ENCODE assay signal across 14 mouse cellular contexts in genomic region chr15:86064850-86065229, GRCm38 (mm10). TPM values are rescaled to one million over a fixed set of nuclear protein-coding genes. Genes with fewer than 3 reads are reported as not detected.
DNase-seq lines count a peak whose midpoint lies in the region; ATAC-seq and TF ChIP-seq lines count a peak whose summit lies in the region.
"Had no signal": no experiment of that assay in that cellular context is flagged by ENCODE, and none has a peak within 500 bp of the region (broad histone marks: within the 10 kb centered on the region; RNA-seq: fewer than 3 reads in every experiment).

No protein-coding gene starts in this region.

- peak; percentile 10 for DNase-seq in cerebellum, adult 11-12 months
- DNase-seq in CD4-positive helper T cell, adult 2 months (ENCODE audit: low read depth, low spot score): peak; percentile 70
- no peak for DNase-seq in testis, postnatal 10 days (ENCODE audit: low spot score)
- DNase-seq in heart, postnatal 4 days: no peak
- DNase-seq in midbrain, postnatal 0 days (ENCODE audit: low spot score): no peak
- DNase-seq: cerebellum, adult 2 months; heart, postnatal 14 days; spleen, adult 18-20 months had no signal

- H3K4me3 ChIP-seq in intestine, embryonic 15.5 days (replicated peaks): no peak overlapping the region
- no peak overlapping the region for H3K4me3 ChIP-seq in midbrain, postnatal 0 days (ENCODE audit: low read depth, low read length)
- H3K4me3 ChIP-seq: embryonic facial prominence, embryonic 10.5 days; limb, embryonic 10.5 days had no signal

- H3K9ac ChIP-seq in intestine, embryonic 15.5 days: no peak overlapping the region
- H3K9ac ChIP-seq in midbrain, postnatal 0 days (replicated peaks; ENCODE audit: low read length, poor library complexity, severe bottlenecking): no peak overlapping the region

- no peak overlapping the region for H3K4me2 ChIP-seq in intestine, embryonic 15.5 days (replicated peaks)
- H3K4me2 ChIP-seq in midbrain, postnatal 0 days (ENCODE audit: low read depth, low read length, poor library complexity, severe bottlenecking): no peak overlapping the region

- no peak for ATAC-seq in cerebellum, adult (ENCODE audit: insufficient number of reproducible peaks, low FRiP score, low TSS enrichment)
- peak; percentile 44 for ATAC-seq in intestine, embryonic 15.5 days
- peak; percentile 35 for ATAC-seq in megakaryocyte-erythroid progenitor cell, adult 5-6 weeks (replicated peaks; ENCODE audit: low FRiP score, low TSS enrichment, poor library complexity, severe bottlenecking)
- no peak for ATAC-seq in midbrain, postnatal 0 days (ENCODE audit: low FRiP score)
- ATAC-seq: forebrain, embryonic 14.5 days had no signal

- TF ChIP-seq CTCF in midbrain, postnatal 0 days (IDR thresholded peaks at IDR 0.05): no peak

- peaks cover 46% of the 10 kb centered on the region for H3K4me1 ChIP-seq in intestine, embryonic 15.5 days (replicated peaks)
- peaks cover 20% of the 10 kb centered on the region for H3K4me1 ChIP-seq in midbrain, postnatal 0 days (ENCODE audit: insufficient read depth, low read length)

- no peaks in the 10 kb centered on the region for H3K36me3 ChIP-seq in intestine, embryonic 15.5 days
- H3K36me3 ChIP-seq in midbrain, postnatal 0 days (ENCODE audit: insufficient read depth, low read length): no peaks in the 10 kb centered on the region

- 80% methylated on average over 3 of the region's 3 CpGs for WGBS in intestine, embryonic 15.5 days
- 93% methylated on average over 3 of the region's 3 CpGs for WGBS in midbrain, postnatal 0 days

- no peaks in the 10 kb centered on the region for H3K27me3 ChIP-seq in intestine, embryonic 15.5 days (replicated peaks)
- no peaks in the 10 kb centered on the region for H3K27me3 ChIP-seq in midbrain, postnatal 0 days (ENCODE audit: insufficient read depth, low read length)

- H3K9me3 ChIP-seq in intestine, embryonic 15.5 days: no peaks in the 10 kb centered on the region
- H3K9me3 ChIP-seq in midbrain, postnatal 0 days (ENCODE audit: low read length): no peaks in the 10 kb centered on the region
- H3K9me3 ChIP-seq: embryonic facial prominence, embryonic 10.5 days; limb, embryonic 10.5 days had no signal

- no peak overlapping the region for H3K27ac ChIP-seq in intestine, embryonic 15.5 days
- H3K27ac ChIP-seq in midbrain, postnatal 0 days (ENCODE audit: low read depth, low read length): no peak overlapping the region
- H3K27ac ChIP-seq: embryonic facial prominence, embryonic 10.5 days; limb, embryonic 10.5 days had no signal

RNA-seq across cellular contexts. Expression of gene Gramd4, which starts 7.3 kb away (rescaled TPM):
- 12.4 and 13.6 TPM in 2 replicates for polyA plus RNA-seq in intestine, embryonic 15.5 days (2015; fragmentation: Nextera tagmentation; extraction: Ambion mirVana)
- 24.9 and 41.8 TPM in 2 replicates for total RNA-seq in megakaryocyte-erythroid progenitor cell, adult 5-6 weeks (2014; fragmentation: Nextera tagmentation)
- total RNA-seq in megakaryocyte-erythroid progenitor cell, adult 5-6 weeks (2017): 35.8 and 52.4 TPM in 2 replicates
- total RNA-seq in heart, postnatal 4 days (2021): 10 to 100 TPM; 30.1 to 33.6 TPM
- total RNA-seq in midbrain, postnatal 0 days (2014; rRNA removed): 43.4 and 47.6 TPM in 2 replicates
- polyA plus RNA-seq in midbrain, postnatal 0 days (2015; fragmentation: Nextera tagmentation; extraction: Ambion mirVana): 21.5 and 22.5 TPM in 2 replicates

RNA-seq across cellular contexts. Expression of gene Celsr1, which starts 31.3 kb away (rescaled TPM):
- polyA plus RNA-seq in intestine, embryonic 15.5 days (2015; fragmentation: Nextera tagmentation; extraction: Ambion mirVana): 1.1 TPM in 2 replicates
- 3.8 and 7.5 TPM in 2 replicates for total RNA-seq in megakaryocyte-erythroid progenitor cell, adult 5-6 weeks (2014; fragmentation: Nextera tagmentation)
- 1.3 and 9.0 TPM in 2 replicates for total RNA-seq in megakaryocyte-erythroid progenitor cell, adult 5-6 weeks (2017)
- total RNA-seq in heart, postnatal 4 days (2021): 10 to 100 TPM; 20.0 to 21.3 TPM
- 13.7 and 15.0 TPM in 2 replicates for total RNA-seq in midbrain, postnatal 0 days (2014; rRNA removed)
- 0.60 and 0.79 TPM in 2 replicates for polyA plus RNA-seq in midbrain, postnatal 0 days (2015; fragmentation: Nextera tagmentation; extraction: Ambion mirVana)

Comparison
In these comparisons a context has a peak if more than half of its experiments do, and no peak if none do; other contexts are left out.
1. DNase-seq: peak in cerebellum, adult 11-12 months (single experiment) and CD4-positive helper T cell, adult 2 months (single experiment); none in testis, postnatal 10 days (single experiment), heart, postnatal 4 days (single experiment) and midbrain, postnatal 0 days (single experiment).
2. ATAC-seq: peak in intestine, embryonic 15.5 days (single experiment) and megakaryocyte-erythroid progenitor cell, adult 5-6 weeks (single experiment); none in cerebellum, adult (single experiment) and midbrain, postnatal 0 days (single experiment).